Comparison of ENCODE assay signal across 8 mouse cellular contexts in genomic region chr14:76077088-76077491, GRCm38 (mm10). TPM values are rescaled to one million over a fixed set of nuclear protein-coding genes. Genes with fewer than 3 reads are reported as not detected.
A peak's percentile ranks its signal among the peaks of the same experiment; 100 is the strongest.
DNase-seq lines count a peak whose midpoint lies in the region; TF ChIP-seq lines count a peak whose summit lies in the region.
"Had no signal": no experiment of that assay in that cellular context is flagged by ENCODE, and none has a peak within 500 bp of the region (broad histone marks: within the 10 kb centered on the region; RNA-seq: fewer than 3 reads in every experiment).

No protein-coding gene starts in this region.

- H3K4me3 ChIP-seq in lung, adult 2 months (replicated peaks; ENCODE audit: extremely low read depth, low read depth, low read length): no peak overlapping the region
- H3K4me3 ChIP-seq: limb, embryonic 12.5 days had no signal

- TF ChIP-seq POLR2A in lung, adult 2 months (IDR thresholded peaks at IDR 0.05; ENCODE audit: borderline replicate concordance, extremely low read depth, low read depth, low read length): no peak

- H3K4me1 ChIP-seq in lung, adult 2 months (ENCODE audit: control insufficient read depth, insufficient read depth, low read length): no peaks in the 10 kb centered on the region

- TF ChIP-seq CTCF in lung, adult 2 months (IDR thresholded peaks at IDR 0.05; ENCODE audit: insufficient read depth, low read length): peak; percentile 45

- 46% methylated on average over 9 of the region's 9 CpGs for WGBS in lung, adult 2 months

- DNase-seq in B cell, adult 2 months: peak; percentile 11 to 17
- peak; percentile 77 for DNase-seq in ES-CJ7 (ENCODE audit: low read depth, low spot score)
- peak; percentile 74 to 82 for DNase-seq in cerebellum, postnatal 10 days
- peak; percentile 56 to 75 for DNase-seq in frontal cortex, postnatal 36 days (ENCODE audit: low spot score in 2 of 2)
- peak; percentile 50 to 60 for DNase-seq in kidney, postnatal 25 days
- peak; percentile 8 for DNase-seq in lung, adult 2 months
- DNase-seq in right cerebral cortex, adult 18-20 months: peak; percentile 63

RNA-seq across cellular contexts. Expression of gene Gpalpp1, which starts 33.5 kb away (rescaled TPM):
- polyA plus RNA-seq in lung, adult 2 months (2012; rRNA removed): 3.4 and 6.0 TPM in 2 replicates

RNA-seq across cellular contexts. Expression of gene Nufip1, which starts 33.6 kb away (rescaled TPM):
- polyA plus RNA-seq in lung, adult 2 months (2012; rRNA removed): 2.5 and 2.7 TPM in 2 replicates

Comparison
In these comparisons a context has a peak if more than half of its experiments do, and no peak if none do; other contexts are left out.
1. DNase-seq: peak in every context shown above with its lines; median percentile 78 in cerebellum, postnatal 10 days; 77 in ES-CJ7; 66 in frontal cortex, postnatal 36 days; 63 in right cerebral cortex, adult 18-20 months; 55 in kidney, postnatal 25 days; 14 in B cell, adult 2 months; 8 in lung, adult 2 months.